Mouse (Mus musculus): ENCODE measurements around the gene Sh3bp1.

GRCm38 (mm10) chr15:78872021-78872608, 27.5 kb upstream of the Sh3bp1 start:
- TF ChIP-seq POLR2A (IDR thresholded peaks at IDR 0.05; ENCODE audit: low read depth, low read length), result no peak
- no peak for TF ChIP-seq CTCF (conservative IDR thresholded peaks at IDR 0.05; ENCODE audit: insufficient read depth, insufficient read length, low read depth, low read length)
